Mouse (Mus musculus) thymus, adult 2 months (tissue): ENCODE results near the gene Gm43302.

ENCODE experiments used
- CTCF ChIP-seq: fragments of 200-500 bp; IDR thresholded peaks from 2 replicates; pipeline ENCODE4 v1.5.1; 2012; ENCODE audit warnings: mild to moderate bottlenecking, control low read depth, low read length, moderate library complexity, borderline replicate concordance; ENCODE audit not compliant: control insufficient read depth, poor library complexity, insufficient read depth; ENCODE audit errors: extremely low read depth
- POLR2A ChIP-seq: fragments of 200-500 bp; IDR thresholded peaks from 2 replicates; pipeline ENCODE4 v1.6.1; 2012; ENCODE audit warnings: mild to moderate bottlenecking, low read length, control low read depth, moderate library complexity; ENCODE audit not compliant: control insufficient read depth, poor library complexity, insufficient read depth; ENCODE audit errors: extremely low read depth

DNA sequence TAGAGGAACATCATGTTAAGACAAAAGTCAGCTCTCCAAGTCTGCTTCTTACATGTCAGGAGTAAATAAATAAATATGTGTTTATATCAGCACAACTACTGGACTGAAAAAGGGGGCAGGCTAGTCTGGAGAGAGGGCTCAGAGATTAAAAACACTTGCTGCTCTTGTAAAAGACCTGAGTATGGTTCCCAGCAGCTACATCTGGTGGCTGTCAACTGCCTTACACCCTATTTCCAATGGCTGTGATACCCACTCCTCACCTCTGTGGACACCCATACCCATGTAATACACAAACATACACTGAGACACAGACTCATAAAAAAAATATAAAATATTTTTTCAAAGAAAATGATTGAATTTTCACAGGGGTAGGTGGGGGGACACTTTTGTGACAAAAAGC lies 41.0 kb downstream of the Gm43302 start:
- TF ChIP-seq CTCF (no peak), POLR2A (no peak)
